Mouse (Mus musculus) stomach, embryonic 16.5 days (tissue): Measurements from ENCODE around the gene Per1. TPM values are rescaled to one million over a fixed set of nuclear protein-coding genes. Genes with fewer than 3 reads are reported as not detected.
A peak's percentile ranks its signal among the peaks of the same experiment; 100 is the strongest.

Experiments
- ATAC-seq: fragments of 200-750 bp; cut with Nextera tagmentation; 2 replicates; pipeline ENCODE4 v1.8.0; 2017; ENCODE audit warnings: moderate number of reproducible peaks, moderate TSS enrichment; ENCODE audit not compliant: insufficient read depth, low FRiP score
- H3K27ac ChIP-seq: fragments of 300-500 bp; sonication (generic); 2 replicates; pipeline ENCODE4 v1.5.1; 2014; ENCODE audit warnings: low read length
- H3K27me3 ChIP-seq: fragments of 300-500 bp; sonication (generic); 2 replicates; pipeline ENCODE4 v1.6.1; 2014; ENCODE audit warnings: low read length, control low read depth, mixed read lengths; ENCODE audit not compliant: control insufficient read depth, insufficient read depth
- H3K36me3 ChIP-seq: fragments of 300-500 bp; sonication (generic); 2 replicates; pipeline ENCODE4 v1.6.1; 2014; ENCODE audit warnings: low read length; ENCODE audit not compliant: control insufficient read depth, insufficient read depth
- H3K4me1 ChIP-seq: fragments of 300-500 bp; sonication (generic); 2 replicates; pipeline ENCODE4 v1.6.1; 2014; ENCODE audit warnings: low read length, control low read depth, mixed read lengths; ENCODE audit not compliant: control insufficient read depth, insufficient read depth
- H3K4me2 ChIP-seq: fragments of 300-500 bp; sonication (generic); 2 replicates; pipeline ENCODE4 v1.6.1; 2014; ENCODE audit warnings: low read depth, low read length, mixed read lengths
- H3K4me3 ChIP-seq: fragments of 300-500 bp; sonication (generic); replicated peaks from 2 replicates; pipeline ENCODE4 v1.5.1; 2014; ENCODE audit warnings: mild to moderate bottlenecking, low read length
- H3K9ac ChIP-seq: fragments of 300-500 bp; sonication (generic); 2 replicates; pipeline ENCODE4 v1.6.1; 2014; ENCODE audit warnings: low read length
- H3K9me3 ChIP-seq: fragments of 300-500 bp; sonication (generic); replicated peaks from 2 replicates; pipeline ENCODE4 v1.6.1; 2016; ENCODE audit warnings: low read length, control low read depth; ENCODE audit not compliant: control insufficient read depth
- WGBS: fragments of 180-500 bp; shearing (Covaris S2); extraction: QIAGEN DNeasy Blood & Tissue Kit; methylation state at CpG from one replicate; pipeline ENCODE4 v1.1.7; 2014; 5-methylcytosine and 5-hydroxymethylcytosine counted together
- polyA plus RNA-seq: library from polyadenylated mRNA; unstranded; fragments of >200 nt; fragmentation: Nextera tagmentation; extraction: Ambion mirVana; gene quantifications from 2 replicates; pipeline ENCODE4 v1.2.1, GENCODE M21; 2015

Per1 gene
- polyA plus RNA-seq, 1 experiment from 2014 or later: 21.8 TPM

DNA sequence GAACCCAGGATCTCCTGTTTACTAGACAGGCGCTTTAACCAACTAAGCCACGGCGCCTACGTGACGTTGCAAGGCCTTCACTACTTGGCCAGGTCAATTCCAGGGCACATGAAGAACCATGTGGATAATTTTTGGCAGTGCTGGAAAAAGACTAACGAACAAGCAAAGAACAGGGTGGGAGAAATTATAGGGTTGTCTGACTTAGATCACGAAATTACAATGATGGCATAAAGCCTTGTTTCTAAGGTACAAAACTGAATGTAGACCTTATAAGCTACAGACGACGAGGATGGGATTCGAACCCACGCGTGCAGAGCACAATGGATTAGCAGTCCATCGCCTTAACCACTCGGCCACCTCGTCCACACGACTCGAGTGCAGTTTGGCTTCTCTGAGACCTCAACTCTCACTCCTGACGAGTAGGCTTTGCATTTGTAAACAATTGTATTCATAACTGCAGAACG, 32.2 kb upstream of the Per1 start:
- Histone ChIP-seq H3K9me3 (no peaks in the 10 kb centered on the region), H3K4me3 (peak overlapping the region; percentile 87), H3K27me3 (no peaks in the 10 kb centered on the region), H3K4me1 (peaks cover 38% of the 10 kb centered on the region), H3K9ac (peak overlapping the region; percentile 69), H3K4me2 (peak overlapping the region; percentile 97), H3K36me3 (no peaks in the 10 kb centered on the region), H3K27ac (peak overlapping the region; percentile 87)
- WGBS: under 1% methylated on average over 19 of the region's 19 CpGs
- ATAC-seq: peak; percentile 70

GRCm38 (mm10) chr11:69063413-69064201, 31.4 kb upstream of the Per1 start:
- Histone ChIP-seq H3K4me2 (peak overlapping the region; percentile 97), H3K27ac (peak overlapping the region; percentile 87), H3K27me3 (no peaks in the 10 kb centered on the region), H3K4me1 (peaks cover 35% of the 10 kb centered on the region), H3K36me3 (no peaks in the 10 kb centered on the region), H3K4me3 (peak overlapping the region; percentile 87), H3K9me3 (no peaks in the 10 kb centered on the region), H3K9ac (peak overlapping the region; percentile 78)
- WGBS: under 1% methylated on average over 31 of the region's 31 CpGs
- peak; percentile 51 for ATAC-seq

DNA sequence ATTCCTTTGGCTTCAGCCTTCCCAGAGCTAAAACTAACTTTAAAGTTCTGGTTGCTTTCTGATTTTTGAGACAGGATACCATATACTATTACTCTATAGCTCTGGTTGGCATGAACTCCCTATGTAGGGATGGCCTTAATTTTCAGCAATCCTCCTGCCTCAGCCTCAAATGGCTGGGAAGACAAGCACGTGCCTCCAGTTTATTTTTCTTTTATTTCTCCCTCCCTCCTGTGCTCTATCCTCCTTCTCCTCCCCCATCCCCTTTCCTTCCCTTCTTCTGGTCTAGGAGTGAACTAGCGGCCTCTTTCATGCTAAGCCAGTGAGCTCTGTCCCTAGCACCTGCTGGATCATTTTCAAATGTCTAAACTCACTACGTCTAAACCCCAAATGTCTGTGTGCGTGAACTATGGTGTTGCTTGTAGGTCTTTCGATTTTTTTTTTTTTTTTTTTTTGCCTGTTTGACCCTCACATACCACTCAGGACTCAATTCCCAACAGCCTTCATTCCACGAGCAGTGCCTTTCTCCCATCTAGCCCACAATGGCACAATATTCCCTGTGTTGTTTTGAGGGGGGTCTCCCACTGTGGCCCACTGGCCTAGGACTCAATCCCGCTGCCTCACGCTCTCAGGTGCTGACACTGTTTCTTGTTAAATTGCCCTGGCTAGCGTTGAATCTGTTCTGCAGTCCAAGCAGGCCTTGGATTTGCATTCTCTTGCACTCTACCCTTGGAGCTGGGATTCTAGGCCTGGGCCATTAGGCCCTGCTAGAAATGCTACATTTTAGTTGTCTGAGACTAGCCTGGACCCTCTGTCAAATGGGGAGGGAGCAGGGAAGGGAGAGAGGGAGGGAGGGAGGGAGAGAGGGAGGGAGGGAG, 30.5 kb upstream of the Per1 start:
- Histone ChIP-seq H3K4me1 (peaks cover 32% of the 10 kb centered on the region), H3K36me3 (no peaks in the 10 kb centered on the region), H3K4me3 (peak overlapping the region; percentile 87), H3K27me3 (no peaks in the 10 kb centered on the region), H3K27ac (peak overlapping the region; percentile 81), H3K9ac (peak overlapping the region; percentile 78), H3K4me2 (peak overlapping the region; percentile 97), H3K9me3 (no peaks in the 10 kb centered on the region)
- 58% methylated on average over 9 of the region's 9 CpGs for WGBS
- no peak for ATAC-seq

- Histone ChIP-seq H3K27ac (no peak overlapping the region), H3K9me3 (no peaks in the 10 kb centered on the region), H3K4me3 (no peak overlapping the region), H3K36me3 (no peaks in the 10 kb centered on the region), H3K4me1 (peaks cover 36% of the 10 kb centered on the region), H3K9ac (no peak overlapping the region), H3K27me3 (no peaks in the 10 kb centered on the region), H3K4me2 (no peak overlapping the region; the same call in 1 of the 2 replicates)
- WGBS: 54% methylated on average over 3 of the region's 3 CpGs
- no peak for ATAC-seq
Observed at GRCm38 (mm10) chr11:69065394-69065925, 29.6 kb upstream of the Per1 start.

DNA sequence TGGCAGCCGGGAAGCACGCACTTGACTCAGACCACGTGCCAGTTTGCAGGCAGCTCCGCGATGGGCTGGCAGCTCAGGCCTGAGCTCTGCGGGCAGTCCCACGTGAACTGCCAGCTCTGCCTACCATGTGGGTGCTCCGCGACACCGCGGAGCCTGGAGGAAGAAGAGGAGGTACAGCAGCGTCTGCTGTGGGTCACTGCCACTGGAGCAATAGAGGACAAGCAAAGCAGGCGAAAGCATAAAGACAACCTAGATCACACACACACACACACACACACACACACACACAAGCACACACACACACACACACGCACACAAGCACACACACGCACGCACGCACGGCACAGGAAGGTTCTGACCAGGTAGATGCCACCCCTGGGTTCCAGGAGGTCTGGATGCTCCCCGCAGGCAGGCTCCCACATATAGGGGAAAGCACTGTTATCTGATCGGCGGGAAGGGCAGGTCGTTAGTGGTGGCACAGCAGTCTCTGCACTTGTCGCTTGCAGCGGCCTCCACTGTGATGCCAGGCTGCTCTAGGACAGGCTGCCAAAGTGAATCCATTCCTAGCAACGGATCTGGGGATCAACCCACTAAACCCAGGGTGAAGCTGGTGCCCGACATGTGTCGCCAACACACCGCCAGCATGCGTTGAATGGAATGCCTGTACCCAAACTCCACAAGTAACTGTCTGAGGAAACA, 28.7 kb upstream of the Per1 start:
- peaks cover 33% of the 10 kb centered on the region for H3K4me1 ChIP-seq
- H3K27me3 ChIP-seq: no peaks in the 10 kb centered on the region
- peak overlapping the region; percentile 62 for H3K9ac ChIP-seq
- 2% methylated on average over 29 of the region's 29 CpGs for WGBS
- peak overlapping the region; percentile 70 for H3K4me2 ChIP-seq
- no peaks in the 10 kb centered on the region for H3K9me3 ChIP-seq
- no peak overlapping the region for H3K27ac ChIP-seq
- H3K36me3 ChIP-seq: no peaks in the 10 kb centered on the region
- peak overlapping the region; percentile 44 for H3K4me3 ChIP-seq
- ATAC-seq: no peak

DNA sequence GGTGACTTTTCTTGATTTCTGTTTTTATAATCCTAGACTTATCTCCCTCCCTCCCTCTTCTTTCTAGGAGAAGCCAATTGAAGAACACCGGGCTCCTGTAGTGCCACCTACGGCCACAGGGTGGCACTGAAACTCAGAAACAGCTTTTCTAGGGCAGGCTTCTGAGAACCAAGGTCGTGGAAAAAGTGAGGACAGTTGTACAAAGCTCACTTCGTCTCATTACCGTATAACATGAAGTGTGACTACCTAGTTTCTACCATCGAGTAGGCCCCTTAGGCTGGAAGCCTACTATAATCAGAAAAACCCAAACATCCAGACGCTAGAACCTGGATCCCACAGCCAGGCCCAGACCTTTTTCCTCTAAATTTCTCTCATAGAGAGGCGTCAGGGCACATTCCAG, 28.1 kb upstream of the Per1 start:
- Histone ChIP-seq H3K27me3 (no peaks in the 10 kb centered on the region), H3K9me3 (no peaks in the 10 kb centered on the region), H3K4me2 (peak overlapping the region; percentile 70), H3K4me3 (peak overlapping the region; percentile 44), H3K4me1 (peaks cover 32% of the 10 kb centered on the region), H3K27ac (peak overlapping the region; percentile 71), H3K9ac (peak overlapping the region; percentile 62; the same call in 1 of the 2 replicates), H3K36me3 (no peaks in the 10 kb centered on the region)
- 8% methylated on average over 8 of the region's 8 CpGs for WGBS
- ATAC-seq: no peak

GRCm38 (mm10) chr11:69067601-69068000, 27.4 kb upstream of the Per1 start:
- Histone ChIP-seq H3K36me3 (no peaks in the 10 kb centered on the region), H3K27me3 (no peaks in the 10 kb centered on the region), H3K9me3 (no peaks in the 10 kb centered on the region), H3K27ac (peak overlapping the region; percentile 71), H3K4me3 (no peak overlapping the region), H3K4me1 (peaks cover 38% of the 10 kb centered on the region), H3K4me2 (peak overlapping the region; percentile 22; the same call in 1 of the 2 replicates), H3K9ac (peak overlapping the region; percentile 50; the same call in 1 of the 2 replicates)
- ATAC-seq: no peak
- 39% methylated on average over 6 of the region's 6 CpGs for WGBS

GRCm38 (mm10) chr11:69070093-69070492, 24.9 kb upstream of the Per1 start:
- Histone ChIP-seq H3K36me3 (no peaks in the 10 kb centered on the region), H3K9ac (peak overlapping the region; percentile 89), H3K4me3 (peak overlapping the region; percentile 74), H3K9me3 (no peaks in the 10 kb centered on the region), H3K4me1 (peaks cover 47% of the 10 kb centered on the region), H3K27me3 (no peaks in the 10 kb centered on the region), H3K4me2 (peak overlapping the region; percentile 92), H3K27ac (peak overlapping the region; percentile 97)
- 2% methylated on average over 13 of the region's 13 CpGs for WGBS
- no peak for ATAC-seq
